Mouse (Mus musculus) layer of hippocampus, adult 9-10 months (tissue): ENCODE data around the gene Sdccag8.
A peak's percentile ranks its signal among the peaks of the same experiment; 100 is the strongest.
"Not testable (repeated sequence)": the region's sequence is repeated elsewhere in the genome, so short reads cannot be mapped to it uniquely, and the experiment has no call there.

Experiments
- DNase-seq: peaks from one replicate; pipeline ENCODE4 v3.0.0; 2022; ENCODE audit warnings: low spot score

The Sdccag8 gene

DNA sequence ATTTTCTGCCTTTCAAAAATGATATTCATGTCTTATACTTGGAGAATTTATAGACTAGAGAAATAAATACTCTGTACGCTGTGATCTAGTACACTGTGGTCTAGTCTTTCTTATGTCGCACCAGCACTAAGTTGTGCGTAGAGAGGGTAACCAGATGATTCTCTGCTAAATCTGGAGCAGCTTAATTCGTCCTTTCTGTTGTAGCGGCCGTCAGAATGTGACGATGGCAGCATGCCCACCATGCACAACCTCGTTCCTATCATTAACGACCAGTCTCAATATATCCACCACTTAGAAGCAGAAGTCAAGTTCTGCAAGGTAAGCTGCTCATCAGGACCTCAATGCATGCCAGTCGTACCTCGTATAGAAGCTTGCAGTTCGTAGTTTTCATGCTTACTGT is 14.2 kb downstream of the Sdccag8 start:
- DNase-seq: no peak

DNA sequence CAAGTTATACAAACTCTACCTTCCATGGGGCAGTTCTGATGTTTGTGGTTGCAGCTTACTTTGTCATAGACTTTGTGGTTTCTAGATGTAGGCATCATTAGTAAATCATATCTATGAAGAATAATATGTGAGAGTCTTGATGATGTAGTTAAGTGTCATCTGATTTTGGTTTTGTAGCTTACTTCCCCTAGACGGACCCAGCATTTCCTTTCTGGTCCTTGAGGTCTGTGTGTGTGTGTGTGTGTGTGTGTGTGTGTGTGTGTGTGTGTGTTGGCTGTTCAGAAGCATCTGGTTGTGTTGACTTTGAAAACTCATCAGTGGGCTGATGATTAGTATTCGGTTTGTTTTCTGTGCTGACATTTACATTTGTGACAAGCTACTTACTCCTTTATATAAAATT is 17.6 kb downstream of the Sdccag8 start:
- DNase-seq: no peak

DNA sequence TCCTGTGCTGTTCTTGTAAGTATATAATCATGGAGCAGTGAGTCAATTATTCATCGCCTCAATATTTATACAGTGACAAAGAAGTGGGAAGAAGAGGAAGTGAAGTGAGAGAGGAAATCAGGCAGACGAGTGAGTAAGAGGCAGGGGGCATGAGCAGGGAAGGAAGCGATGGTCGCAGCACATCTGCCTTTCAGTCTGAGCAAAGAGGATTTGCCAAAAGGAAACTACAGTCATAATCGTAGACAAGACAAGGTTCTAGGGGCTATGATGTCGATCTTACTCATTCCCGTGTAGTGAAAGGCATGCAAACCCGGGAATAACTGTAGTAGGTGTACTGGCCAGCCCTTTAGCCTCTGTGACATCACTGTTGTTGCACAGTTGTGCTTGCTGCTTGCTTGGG is 18.1 kb downstream of the Sdccag8 start:
- DNase-seq: no peak

DNA sequence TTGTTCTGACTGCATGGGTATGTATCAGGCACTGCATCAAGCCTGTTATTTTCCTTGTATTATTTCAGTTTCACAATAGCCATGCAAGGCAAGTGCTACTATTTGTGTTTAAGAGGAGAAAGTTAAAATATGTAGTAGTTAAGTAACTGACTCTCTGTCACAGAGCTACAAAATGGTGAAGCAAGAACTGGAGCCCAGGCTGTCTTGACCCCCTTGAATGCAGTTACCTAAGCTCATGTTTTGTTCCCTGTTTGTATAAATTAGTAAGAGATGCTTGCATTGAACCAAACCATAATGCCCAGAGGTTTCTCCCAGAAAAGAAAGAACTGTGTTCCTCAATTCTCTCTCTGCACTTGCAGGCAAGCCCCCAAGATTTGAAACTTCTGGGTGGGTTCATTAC is 18.8 kb downstream of the Sdccag8 start:
- no peak for DNase-seq

DNA sequence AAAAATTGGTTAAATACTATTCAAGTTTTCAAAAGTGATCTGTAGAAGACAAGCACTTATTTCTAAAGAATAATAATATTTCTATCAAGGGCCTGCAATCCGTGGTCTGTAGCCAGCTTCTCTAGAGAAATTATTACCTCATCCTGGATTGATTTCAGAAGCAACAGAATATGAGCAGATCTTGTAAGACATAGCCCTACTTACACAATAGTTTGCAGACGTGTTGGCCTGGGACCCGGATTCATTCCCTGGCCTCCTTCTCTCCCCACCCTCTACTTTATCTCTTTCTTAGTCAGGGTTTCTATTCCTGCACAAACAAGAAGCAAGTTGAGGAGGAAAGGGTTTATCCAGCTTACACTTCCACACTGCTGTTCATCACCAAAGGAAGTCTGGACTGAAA is 19.5 kb downstream of the Sdccag8 start:
- no peak for DNase-seq

DNA sequence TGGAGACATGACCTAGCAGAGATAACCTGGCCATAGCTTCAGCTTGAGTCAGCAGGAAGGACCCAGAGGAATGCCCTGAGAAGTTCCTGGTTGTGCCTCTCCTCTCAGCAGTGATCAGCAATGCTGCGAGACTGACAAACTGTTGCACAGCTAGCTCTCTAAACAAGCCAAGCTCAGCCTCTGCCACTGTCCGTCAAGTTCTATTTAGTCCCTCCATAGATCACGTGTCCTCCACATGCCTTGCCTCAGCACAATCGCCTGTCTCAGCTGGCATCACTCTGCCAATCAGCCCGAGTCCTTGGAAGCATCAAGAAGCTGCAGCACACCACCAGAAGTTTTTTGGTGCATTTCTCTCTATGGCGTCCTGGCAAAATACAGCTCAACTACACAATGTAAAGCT is 20.4 kb downstream of the Sdccag8 start:
- no peak for DNase-seq

DNA sequence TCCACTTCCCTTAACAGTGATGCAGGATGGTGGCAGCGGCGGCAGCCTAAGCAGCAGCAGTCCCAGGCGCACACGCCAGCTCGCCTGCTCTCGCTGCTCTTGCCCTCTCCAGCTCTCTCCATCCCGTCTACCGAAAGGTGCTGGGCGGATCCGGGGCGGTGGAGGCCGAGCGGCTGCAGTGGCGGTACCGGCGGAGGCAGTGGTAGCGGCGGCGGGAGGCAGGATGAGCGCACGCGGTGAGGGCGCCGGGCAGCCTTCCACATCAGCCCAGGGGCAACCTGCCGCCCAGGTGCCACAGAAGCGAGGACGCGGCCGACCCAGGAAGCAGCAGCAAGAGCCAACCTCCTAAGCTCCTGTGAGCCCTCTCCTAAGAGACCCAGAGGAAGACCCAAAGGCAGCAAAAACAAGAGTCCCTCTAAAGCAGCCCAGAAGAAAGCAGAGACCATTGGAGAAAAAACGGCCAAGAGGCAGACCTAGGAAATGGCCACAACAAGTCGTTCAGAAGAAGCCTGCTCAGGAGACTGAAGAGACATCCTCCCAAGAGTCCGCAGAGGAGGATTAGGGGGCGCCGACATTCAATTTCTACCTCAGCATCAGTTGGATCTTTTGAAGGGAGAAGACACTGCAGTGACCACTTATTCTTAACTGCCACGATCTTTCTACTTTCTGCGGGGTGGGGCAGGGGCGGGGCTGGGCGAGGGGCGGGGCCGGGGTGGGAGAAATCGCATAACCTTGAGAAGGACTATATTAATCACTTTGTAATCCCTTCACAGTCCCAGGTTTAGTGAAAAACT is 21.2 kb downstream of the Sdccag8 start:
- no peak for DNase-seq

DNA sequence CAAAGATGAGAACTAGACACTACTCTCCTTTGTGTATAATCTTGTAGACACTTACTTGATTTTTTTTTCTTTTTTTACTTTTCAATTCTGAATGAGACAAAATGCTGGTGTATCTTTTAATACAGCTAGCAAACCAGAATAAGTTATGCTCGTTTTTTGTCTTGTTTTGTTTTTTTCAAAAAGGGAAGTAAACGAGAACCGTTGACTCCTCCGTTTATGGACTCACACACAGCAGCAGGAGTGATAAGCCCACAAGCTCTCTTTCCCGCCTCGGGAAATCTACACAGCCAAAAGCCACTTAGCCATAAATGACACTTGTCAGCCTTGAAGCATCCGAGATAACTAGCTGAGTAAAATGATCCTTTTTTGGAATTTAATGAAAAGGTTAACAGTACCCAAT is 22.1 kb downstream of the Sdccag8 start:
- DNase-seq: not testable (repeated sequence)

DNA sequence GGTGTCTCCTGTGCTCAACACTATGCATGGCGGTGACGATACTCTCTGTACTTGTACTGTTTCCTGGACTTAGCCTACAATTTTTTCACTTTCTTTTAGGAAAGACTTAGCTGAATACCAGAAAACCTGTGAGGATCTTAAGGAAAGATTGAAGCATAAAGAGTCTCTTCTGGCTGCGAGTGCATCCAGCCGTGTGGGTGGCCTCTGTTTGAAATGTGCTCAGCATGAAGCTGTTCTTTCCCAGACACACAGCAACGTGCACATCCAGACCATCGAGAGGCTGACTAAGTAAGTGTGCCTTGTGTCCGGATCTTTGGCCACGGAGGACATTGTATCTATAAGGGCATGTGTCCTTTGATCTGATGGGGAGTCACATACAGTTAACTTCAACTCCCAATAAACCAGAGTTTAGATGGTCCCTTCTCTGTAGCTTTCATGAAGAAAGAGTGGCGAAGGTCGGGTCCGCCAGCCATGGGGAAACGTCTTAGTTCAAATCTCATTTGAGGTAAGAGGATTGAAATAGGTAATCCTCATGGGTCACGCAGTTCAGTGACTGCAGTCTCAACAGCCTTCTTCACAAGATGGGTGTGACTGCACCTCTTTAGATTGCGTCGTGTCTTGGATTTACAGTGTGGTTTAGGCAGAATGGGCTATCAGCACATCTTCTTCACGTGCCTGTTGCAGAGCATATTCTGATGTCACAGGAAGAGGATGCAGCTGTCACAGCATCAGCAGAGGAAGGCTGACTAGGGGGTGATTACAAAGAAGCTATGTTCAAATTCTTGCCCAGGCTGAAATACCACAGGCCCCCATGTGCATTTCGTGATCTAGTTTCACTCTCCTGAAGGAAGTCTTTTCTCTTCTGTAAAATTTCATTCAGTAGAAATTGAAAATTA is 30.9 kb downstream of the Sdccag8 start:
- no peak for DNase-seq

DNA sequence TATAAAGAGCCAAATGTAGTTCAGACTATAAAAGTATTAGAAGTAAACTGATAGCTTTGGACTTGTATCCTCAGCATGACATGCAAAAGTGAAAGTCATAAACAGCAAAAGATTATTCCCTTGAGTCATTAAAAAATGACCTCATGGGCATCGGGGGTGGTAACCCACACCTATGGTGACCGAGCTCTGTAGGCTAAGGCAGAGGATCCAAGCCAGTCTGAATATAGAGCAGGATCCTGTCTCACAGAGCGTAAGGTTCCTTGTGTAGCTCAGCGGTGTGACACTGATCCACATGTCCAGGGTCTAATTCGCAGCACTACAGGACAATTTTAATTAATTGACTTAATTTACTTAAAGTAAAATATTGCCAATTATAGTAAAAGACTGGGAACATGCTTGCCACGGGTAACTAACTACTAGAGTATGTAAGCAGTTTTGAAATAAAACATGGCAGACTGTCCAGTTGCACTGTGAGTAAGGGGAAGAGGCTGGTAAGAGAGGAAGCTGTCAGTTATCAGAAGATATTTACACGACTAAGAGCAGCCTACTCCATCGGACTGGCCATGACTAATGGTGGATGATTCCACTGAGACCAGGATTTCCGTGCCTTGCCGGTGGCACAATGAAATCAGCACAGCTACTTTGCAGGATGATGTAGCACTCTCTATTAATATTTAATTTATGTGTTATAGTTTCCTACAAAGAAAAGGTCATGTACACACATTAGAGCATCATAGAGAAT is 32.8 kb downstream of the Sdccag8 start:
- DNase-seq: no peak

DNA sequence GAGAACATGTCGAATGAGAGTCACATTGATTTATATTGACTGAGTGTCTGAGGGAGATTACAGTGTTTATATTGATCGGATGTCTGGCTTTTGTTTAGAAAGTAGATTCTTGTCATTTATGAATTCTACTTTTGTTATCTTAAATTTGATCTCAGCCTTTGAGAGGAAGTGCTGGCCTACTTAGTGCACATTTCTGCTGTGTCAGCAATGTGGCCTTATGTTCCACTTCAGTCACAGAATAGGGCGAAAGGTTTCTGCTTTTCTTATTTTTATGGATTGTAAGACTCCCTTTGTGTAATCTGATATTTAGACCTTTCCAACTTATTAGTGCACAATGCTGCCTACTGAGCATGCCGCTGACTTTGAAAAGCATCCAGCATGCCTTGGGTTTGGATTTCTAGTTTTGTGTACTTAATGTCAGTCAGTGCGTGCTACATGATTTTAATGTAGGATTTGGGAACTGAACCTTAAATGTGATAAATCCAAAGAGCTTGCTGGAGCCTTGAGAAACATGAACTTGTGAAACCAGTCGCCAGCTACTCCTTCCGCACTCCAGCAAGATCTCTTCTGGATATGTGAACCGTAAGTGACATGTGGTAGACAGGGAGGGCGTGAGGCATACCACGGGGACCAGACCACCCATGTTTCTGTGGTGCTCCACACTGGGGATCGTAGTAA is 34.3 kb downstream of the Sdccag8 start:
- no peak for DNase-seq

DNA sequence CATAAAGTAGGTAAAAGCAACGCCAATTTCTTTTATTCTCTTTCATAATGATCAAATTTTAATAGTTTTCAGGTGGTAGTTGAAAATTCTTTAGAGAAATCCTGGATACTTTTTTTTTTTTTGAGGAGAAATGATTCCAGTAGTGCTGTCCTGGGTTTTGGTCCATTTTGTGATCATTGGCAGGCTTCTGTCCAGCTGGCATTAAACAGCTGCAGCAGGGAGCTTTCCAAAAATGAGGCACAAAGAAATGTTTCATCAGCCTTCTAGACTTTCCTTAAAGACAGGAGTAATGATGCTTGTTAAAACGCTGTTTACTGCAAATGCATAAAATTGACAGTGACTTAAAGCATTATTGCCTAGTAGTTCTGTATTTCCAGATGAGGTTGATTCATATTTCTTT is 34.9 kb downstream of the Sdccag8 start:
- no peak for DNase-seq

DNA sequence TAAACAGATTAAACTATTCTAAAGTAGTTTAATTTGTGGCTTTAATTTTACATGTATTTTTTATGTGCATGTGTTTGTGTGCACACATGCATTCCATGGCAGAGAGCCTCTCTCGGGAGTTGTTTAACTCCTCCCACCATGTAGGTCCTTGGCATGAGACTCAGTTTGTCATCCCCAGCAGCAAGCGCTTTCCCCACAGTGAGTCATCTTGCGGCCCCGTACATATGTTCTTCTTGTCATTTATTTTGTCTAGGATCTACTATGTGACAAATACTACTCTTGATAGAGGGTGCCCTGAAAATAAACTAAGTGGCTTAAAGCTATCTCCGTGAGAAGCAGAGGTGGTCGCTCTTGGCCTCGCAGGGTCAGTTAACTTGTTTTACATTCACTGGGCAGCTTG is 36.9 kb downstream of the Sdccag8 start:
- DNase-seq: no peak

DNA sequence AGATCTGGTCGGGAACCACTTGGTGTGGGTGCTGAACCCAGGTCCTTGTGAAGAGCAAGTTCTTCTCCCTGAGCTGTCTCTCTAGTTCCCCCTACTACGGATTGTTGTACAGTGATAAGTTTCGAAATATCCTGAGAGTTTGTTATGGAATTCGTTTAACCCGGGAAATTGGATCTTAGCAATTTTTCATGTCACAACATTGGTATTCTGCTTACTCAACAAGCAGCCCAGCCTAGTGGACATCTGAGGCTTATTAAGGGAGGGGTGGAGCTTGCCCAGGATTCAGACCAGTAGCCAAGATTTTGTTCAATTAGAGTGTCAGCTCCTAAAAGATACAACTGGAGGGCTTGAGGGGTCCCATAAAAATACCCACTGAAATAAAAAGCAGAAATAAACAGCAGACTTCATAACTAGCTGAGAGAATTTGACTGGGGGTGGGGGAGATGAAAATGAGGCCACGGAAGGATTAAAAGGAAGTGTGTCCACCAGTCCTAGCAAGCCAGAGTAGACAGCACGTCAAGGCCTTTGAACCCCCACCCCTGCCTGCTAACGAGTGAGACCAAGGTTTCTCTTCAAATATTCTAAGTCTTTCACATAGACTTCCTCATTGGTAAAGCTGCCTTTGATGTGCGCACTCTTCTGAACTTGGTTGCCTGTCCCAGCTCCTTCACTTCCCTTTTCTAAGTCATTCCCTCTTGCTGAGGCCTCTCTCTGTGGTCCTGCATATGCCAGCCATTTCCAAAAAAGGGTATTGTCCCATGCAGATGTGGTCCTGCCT is 38.5 kb downstream of the Sdccag8 start:
- no peak for DNase-seq

DNA sequence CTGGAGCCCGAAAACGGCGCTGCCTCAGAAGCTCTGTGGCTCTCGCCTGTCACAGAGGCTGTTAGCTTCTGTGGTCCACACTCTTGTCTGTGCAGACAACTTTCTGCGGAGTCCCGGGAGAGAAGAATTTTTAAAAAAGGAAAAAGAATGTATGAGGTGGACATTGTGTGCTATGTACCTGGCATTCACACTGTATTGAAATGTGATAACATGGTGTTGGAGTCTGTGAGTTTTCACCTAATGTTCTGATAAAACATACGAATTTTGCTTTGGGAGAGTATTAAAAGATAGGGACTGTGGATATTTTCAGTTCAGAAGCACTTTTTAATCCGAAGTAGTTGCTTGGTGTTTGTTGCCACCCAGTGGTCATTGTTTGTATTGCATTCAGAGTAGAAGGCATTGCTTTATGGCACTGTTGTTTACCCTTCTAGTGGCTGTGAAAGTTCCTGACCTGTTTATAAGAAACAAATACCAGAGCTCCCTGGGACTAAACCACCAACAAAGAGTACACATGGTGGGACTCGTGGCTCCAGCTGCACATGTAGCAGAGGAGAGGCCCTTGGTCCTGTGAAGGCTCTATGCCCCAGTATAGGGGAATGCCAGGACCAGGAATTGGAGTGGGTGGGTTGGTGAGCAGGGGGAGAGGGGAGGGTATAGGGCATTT is 47.7 kb downstream of the Sdccag8 start:
- DNase-seq: peak; percentile 82

DNA sequence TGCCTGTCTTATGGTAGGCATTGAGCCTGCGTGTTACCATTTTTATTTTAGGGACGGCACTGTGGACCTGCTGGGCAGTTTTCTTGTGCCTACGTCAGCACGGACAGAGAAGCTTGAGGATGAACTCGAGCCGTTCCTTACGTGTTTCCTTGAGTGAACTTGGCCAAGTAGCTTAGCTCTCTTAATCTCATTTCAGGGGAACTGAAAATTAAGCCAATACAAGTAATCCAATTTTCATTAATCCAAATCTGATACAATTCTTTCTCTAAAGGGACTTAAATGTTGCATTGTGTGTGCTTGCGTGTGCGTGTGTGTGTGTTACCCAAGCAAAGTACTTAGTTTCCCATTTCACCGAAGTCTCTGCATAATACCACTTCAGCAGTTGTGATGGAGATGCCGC is 56.0 kb downstream of the Sdccag8 start:
- DNase-seq: no peak

DNA sequence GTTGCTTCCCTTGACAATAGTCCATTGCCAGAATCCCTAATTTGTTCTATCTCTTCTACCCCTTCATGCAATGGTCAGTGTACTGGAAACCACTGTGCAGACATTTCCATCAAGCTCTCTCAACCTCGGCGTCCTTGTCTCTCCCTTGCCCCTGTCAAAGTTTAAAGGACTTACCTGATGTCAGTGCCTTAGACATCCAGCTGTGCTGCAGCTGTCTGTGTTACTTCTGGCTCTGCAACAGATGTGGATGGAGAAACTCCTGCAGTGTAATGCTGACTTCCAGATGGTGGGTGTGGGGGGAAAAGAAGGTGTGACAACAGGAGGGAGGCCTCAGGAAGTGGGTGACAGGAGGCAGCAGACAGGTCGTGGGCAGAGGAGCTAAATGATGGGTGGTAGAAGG is 57.5 kb downstream of the Sdccag8 start:
- no peak for DNase-seq

DNA sequence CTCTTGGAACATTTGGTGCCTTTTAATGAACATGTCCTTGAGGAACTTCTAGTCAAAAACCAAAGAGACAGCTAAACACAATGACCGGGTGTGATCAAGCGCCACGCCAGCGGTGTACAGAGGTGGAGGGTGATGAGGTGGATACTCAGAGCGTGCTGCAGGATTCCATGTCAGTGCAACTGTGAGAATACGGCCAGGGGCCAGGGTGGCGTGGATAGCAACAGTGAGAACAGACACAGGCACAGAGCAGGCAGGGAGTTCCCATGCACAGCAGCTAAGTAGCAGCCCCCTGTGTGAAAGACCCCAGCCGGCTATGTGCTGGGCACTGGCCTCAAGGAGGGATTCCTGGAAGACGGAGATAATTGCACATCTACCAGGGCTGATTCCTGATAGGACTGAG is 59.0 kb downstream of the Sdccag8 start:
- no peak for DNase-seq

DNA sequence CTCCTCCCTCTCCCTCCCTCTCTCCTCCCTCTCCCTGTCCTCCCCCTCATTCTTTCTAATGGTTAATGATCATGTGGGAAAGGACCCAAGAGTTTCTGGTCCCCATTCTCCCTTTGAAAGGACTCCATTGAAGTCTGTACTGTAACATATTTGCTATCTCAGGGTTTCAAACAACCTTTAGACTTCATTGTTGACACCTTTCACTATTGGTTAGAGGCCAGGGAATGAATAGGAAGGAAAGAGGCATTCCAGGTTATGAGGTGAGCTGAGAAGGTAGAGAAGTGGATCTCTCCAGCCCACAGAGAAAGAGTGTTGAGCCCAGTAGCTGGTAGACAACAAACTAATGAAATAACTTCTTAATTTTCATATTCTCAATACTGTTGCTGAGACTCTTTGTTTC is 59.7 kb downstream of the Sdccag8 start:
- no peak for DNase-seq

DNA sequence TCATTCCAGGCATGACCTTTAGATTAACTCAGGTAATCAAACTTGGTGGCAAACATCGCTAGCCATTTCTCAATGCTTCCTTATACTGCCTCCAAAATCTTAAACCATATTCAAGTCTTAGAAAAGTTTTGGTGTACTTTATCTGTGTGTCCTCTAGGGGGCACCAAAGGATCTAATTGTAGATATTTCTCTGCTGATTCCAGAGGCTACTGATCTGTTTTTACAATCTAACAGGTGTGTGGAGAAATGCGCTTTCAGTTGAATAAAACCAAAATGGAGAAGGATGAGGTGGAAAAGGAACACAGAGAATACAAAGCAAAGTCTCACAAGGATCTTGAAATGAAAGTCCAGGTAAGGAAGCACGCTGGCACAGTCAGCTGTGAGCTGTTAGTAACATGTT is 63.3 kb downstream of the Sdccag8 start:
- peak; percentile 51 for DNase-seq

DNA sequence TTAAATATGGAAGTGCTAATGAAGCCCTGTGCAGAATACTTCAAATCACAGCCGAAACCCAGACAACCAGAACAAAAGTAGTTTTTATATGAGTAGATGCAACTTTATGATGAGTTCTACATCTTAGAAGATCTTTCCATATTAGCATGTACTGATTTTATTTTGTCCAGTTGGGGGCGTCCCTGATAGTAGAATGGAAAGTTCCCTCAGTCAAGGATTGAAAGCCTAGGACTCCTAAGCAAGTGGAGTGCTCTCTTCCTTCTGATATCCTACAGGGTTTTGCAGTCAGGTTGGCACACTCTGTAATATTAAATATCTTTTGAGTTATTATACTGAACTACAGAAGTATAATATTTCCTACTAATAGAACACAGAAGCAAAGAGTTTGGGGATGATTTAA is 64.5 kb downstream of the Sdccag8 start:
- peak; percentile 63 for DNase-seq
